Mouse (Mus musculus): Measurements from ENCODE around the gene Cryl1. TPM values are rescaled to one million over a fixed set of nuclear protein-coding genes. Genes with fewer than 3 reads are reported as not detected.
A peak's percentile ranks its signal among the peaks of the same experiment; 100 is the strongest.

The Cryl1 gene
- total RNA-seq, 2 experiments from 2014 or later, result 24.1 to 25.8 TPM

GRCm38 (mm10) chr14:57338666-57339065, 59.7 kb downstream of the Cryl1 start:
- DNase-seq (ENCODE audit: extremely low spot score in 1 of 2, low spot score in 2 of 2), result peak in 1 of 2 experiments; percentile 51
- intact Hi-C loops (cut with DNase I), result no loop called here

- intact Hi-C loops (cut with DNase I), result no loop called here
- DNase-seq (ENCODE audit: extremely low spot score in 1 of 2, low spot score in 2 of 2), result no peak
Observed at GRCm38 (mm10) chr14:57334833-57335232, 63.5 kb downstream of the Cryl1 start.

DNA sequence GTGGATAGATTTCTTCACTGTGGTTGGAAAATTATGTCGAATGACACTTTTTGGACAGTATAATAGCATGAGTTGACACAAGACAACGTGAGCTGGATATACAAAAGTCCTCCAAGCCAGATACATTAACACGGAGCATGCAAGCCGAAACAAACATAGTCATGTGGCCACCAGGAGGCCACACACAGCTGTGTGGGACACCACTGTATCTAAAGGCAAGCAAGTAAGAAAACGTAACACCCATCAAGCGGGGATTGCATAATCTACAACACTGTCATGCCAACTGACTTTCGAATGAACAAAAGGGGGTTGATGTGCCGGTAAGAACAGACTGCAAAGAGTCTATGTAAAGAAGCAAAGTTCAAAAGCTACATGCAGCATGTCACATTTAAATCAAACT, 65.8 kb downstream of the Cryl1 start:
- intact Hi-C loops (cut with DNase I), result no loop called here
- DNase-seq (ENCODE audit: extremely low spot score in 1 of 2, low spot score in 2 of 2), result no peak

GRCm38 (mm10) chr14:57331097-57331496, 67.2 kb downstream of the Cryl1 start:
- DNase-seq (ENCODE audit: extremely low spot score in 1 of 2, low spot score in 2 of 2), result no peak
- intact Hi-C loops (cut with DNase I), result no loop called here

- intact Hi-C loops (cut with DNase I), result no loop called here
- DNase-seq (ENCODE audit: extremely low spot score in 1 of 2, low spot score in 2 of 2), result no peak
Observed at GRCm38 (mm10) chr14:57329600-57329999, 68.7 kb downstream of the Cryl1 start.

DNA sequence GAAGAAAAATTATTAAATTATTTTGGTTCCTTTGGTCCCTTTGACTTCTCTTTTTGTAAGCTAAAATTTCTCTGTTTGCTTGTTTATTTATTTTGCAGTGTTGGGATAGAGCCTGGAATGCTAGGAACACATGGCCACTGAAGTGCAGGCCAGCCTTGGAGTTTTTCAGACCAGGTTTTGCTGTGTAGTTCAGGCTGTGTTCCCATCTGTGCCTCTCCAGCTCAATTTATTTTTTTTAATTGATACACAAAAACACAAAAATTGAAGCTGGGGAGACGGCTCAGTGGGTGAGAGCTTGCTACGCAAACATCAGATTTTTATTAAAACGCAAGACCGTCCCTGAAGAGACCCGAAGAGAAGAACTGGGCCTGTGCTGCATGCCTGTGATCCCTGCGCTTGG, 71.6 kb downstream of the Cryl1 start:
- DNase-seq (ENCODE audit: extremely low spot score in 1 of 2, low spot score in 2 of 2), result no peak
- intact Hi-C loops (cut with DNase I), result no loop called here

DNA sequence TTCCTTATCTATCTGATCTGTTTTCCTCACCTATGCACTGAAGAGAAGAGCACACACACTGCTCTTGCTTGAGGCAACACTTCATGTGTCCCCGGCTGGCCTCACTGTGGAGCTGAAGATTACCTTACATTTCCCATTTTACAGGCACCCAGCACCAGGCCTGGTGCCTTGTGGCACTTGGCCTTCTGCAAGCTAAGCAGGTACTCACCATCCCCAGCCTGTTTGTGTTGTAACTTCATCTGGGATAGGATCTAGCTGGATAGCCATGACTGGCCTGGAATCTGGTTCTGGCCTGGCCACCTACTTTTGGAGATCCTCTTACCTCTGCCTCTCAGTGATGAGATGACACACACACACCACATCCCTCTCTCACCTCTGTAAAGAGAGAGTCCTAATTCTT, 79.5 kb downstream of the Cryl1 start:
- intact Hi-C loops (cut with DNase I), result no loop called here
- DNase-seq (ENCODE audit: extremely low spot score in 1 of 2, low spot score in 2 of 2), result no peak

GRCm38 (mm10) chr14:57316662-57317600, 81.4 kb downstream of the Cryl1 start:
- DNase-seq (ENCODE audit: extremely low spot score in 1 of 2, low spot score in 2 of 2), result no peak
- intact Hi-C loops (cut with DNase I), result no loop called here

- intact Hi-C loops (cut with DNase I), result no loop called here
- DNase-seq (ENCODE audit: extremely low spot score in 1 of 2, low spot score in 2 of 2), result peak in 1 of 2 experiments; percentile 12
Observed at GRCm38 (mm10) chr14:57315976-57316375, 82.4 kb downstream of the Cryl1 start.

DNA sequence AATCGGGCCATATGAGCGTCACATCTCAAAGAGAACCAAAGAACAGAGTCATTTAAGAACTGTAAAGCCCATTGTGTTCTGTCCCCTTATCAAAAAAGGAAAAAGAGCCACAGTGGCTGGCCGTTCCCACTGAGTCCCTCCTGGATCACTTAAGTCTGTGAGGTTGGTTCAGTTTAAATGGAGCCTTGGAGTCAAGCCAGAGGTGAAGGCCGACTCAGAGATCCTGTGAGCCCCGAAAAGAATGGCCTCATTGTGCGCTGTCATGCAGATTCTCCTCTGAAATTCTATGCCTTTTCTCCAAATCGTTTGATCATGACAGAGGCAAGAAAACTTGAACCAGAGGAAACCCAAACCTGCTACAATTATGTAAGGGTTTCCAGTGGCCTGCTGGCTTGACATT, 82.8 kb downstream of the Cryl1 start:
- intact Hi-C loops (cut with DNase I), result no loop called here
- DNase-seq (ENCODE audit: extremely low spot score in 1 of 2, low spot score in 2 of 2), result no peak

DNA sequence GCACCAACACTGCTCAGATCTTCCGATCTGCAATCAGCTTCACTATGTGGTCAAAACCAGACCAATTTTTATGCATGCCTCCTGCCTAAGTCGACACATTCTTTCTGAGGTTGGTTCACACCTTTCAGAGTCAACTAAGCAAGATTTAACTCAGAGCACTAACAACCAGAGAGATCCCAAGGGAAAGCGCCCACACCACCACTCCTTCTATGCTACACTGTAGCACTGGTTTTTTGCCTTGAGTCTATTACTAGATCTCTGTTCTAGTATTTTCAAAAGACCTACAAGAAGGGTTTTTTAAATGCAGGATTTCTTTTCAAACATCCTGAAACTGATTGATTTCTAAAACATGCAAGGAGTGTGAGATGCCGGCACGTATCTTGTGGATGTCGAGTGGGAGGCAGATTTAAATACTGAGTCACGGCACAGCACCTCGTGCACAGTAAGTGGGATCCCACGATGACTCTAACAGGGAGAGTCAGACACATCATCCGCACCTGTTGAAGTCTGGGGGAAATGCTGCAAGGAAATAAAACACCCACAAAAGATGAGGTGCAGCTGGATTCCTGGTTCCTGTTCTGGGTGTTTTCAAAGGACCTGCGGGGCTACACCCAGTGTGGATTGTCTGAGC, 96.6 kb downstream of the Cryl1 start:
- intact Hi-C loops (cut with DNase I), result no loop called here
- no peak for DNase-seq (ENCODE audit: extremely low spot score in 1 of 2, low spot score in 2 of 2)

- no peak for DNase-seq (ENCODE audit: extremely low spot score in 1 of 2, low spot score in 2 of 2)
- intact Hi-C loops (cut with DNase I), result no loop called here
Observed at GRCm38 (mm10) chr14:57300530-57300929, 97.8 kb downstream of the Cryl1 start.

DNA sequence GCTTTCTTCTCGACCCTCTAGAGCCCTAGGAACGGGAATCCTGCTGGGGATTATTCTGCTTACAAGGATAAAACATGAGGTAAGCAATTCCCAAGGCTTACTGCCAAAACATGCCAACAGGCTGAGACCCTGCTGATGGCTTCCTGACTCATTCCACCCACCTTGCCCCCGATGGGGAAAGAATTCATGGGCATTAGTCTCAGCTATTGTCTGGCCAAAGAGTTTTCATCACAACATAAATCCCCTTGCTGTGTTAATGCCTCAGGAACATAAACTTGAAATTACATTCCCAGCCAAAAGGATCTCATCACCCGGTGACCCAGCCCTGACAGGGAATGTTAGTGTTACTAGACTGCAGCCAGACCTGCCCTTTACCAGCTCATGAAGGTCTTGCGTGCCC, 100.7 kb downstream of the Cryl1 start:
- no peak for DNase-seq (ENCODE audit: extremely low spot score in 1 of 2, low spot score in 2 of 2)
- intact Hi-C loops (cut with DNase I), result no loop called here

GRCm38 (mm10) chr14:57291399-57291942, 106.9 kb downstream of the Cryl1 start:
- intact Hi-C loops (cut with DNase I), result no loop called here
- no peak for DNase-seq (ENCODE audit: extremely low spot score in 1 of 2, low spot score in 2 of 2)

GRCm38 (mm10) chr14:57289105-57289504, 109.2 kb downstream of the Cryl1 start:
- intact Hi-C loops (cut with DNase I), result no loop called here
- no peak for DNase-seq (ENCODE audit: extremely low spot score in 1 of 2, low spot score in 2 of 2)

DNA sequence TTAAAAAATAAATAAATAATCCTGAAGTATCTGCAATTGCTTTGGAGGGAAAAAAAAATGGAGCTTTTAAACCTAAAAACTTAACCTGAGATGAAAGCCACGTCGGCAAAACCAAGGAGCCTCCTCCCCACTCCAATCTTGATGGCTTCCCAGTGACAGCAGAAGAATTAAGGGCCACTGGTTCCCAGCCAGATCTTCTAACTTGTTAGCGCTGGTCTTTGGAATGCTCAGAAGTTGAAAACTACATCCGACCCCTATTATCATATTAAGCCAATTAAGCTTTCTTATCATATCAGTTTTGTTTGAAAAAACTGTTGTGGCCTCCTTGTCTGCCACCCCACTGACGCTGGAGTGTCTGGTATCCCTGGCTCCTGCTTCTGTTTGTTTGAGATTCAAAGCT, 114.5 kb downstream of the Cryl1 start:
- intact Hi-C loops (cut with DNase I), result no loop called here
- no peak for DNase-seq (ENCODE audit: extremely low spot score in 1 of 2, low spot score in 2 of 2)

DNA sequence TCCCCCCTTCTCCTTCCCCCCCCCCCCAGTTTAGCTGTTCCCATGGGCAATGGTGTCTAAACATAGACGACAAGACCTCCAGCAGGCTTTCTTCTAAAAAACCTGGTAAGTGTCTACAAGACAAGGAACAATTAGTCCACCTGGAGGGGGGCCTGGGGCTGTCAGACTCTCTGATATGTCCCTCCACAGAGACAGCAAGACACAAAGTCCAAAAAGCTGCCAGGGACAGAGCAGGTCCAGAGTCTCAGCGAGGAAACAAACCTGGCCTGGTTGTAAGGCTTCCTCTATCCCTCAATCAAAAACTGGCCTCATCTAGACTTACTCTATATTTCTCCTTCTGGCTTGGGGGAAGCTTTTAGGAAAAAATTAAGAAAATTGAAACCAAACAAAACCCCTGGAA, 115.7 kb downstream of the Cryl1 start:
- DNase-seq (ENCODE audit: extremely low spot score in 1 of 2, low spot score in 2 of 2), result no peak
- intact Hi-C loops (cut with DNase I), result no loop called here

GRCm38 (mm10) chr14:57280835-57281234, 117.5 kb downstream of the Cryl1 start:
- intact Hi-C loops (cut with DNase I), result no loop called here
- no peak for DNase-seq (ENCODE audit: extremely low spot score in 1 of 2, low spot score in 2 of 2)

GRCm38 (mm10) chr14:57276481-57277012, 121.8 kb downstream of the Cryl1 start:
- intact Hi-C loops (cut with DNase I), result no loop called here
- no peak for DNase-seq (ENCODE audit: extremely low spot score in 1 of 2, low spot score in 2 of 2)

DNA sequence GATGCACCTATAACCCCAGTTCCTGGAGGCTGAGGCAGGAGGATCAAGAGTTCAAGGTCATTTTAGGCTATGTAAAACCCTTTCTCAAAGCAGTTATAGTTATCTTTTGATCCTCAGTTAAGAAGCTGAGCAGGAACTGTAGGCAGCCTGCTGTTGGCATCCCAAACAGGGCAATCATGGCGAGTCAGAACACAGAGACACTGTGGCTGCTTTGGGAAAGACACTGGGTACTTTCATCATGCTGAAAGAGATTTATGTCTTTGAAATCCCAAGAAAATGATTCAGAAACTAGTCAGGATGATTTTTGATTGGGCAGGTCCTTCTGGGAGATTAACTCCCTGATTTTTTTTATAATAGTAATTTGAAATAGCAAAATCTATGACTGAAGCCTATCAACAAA, 126.0 kb downstream of the Cryl1 start:
- intact Hi-C loops (cut with DNase I), result no loop called here
- DNase-seq (ENCODE audit: extremely low spot score in 1 of 2, low spot score in 2 of 2), result no peak

Measured in left cerebral cortex, postnatal 10 days (tissue).